Mouse (Mus musculus) midbrain, postnatal 0 days (tissue): ENCODE measurements around the gene Arl14. TPM values are rescaled to one million over a fixed set of nuclear protein-coding genes. Genes with fewer than 3 reads are reported as not detected.
"Not testable (repeated sequence)": the region's sequence is repeated elsewhere in the genome, so short reads cannot be mapped to it uniquely, and the experiment has no call there.

Experiments used
- ATAC-seq: fragments of 200-750 bp; cut with Nextera tagmentation; 2 replicates; pipeline ENCODE4 v1.8.0; 2017; ENCODE audit warnings: moderate number of reproducible peaks, mild to moderate bottlenecking, moderate TSS enrichment, moderate library complexity; ENCODE audit not compliant: low FRiP score
- DNase-seq: peaks from one replicate; pipeline ENCODE4 v3.0.0-alpha.2; 2015; ENCODE audit warnings: low spot score
- H3K27ac ChIP-seq: fragments of 300-500 bp; sonication (generic); 2 replicates; pipeline ENCODE4 v1.5.1; 2014; ENCODE audit warnings: low read depth, mild to moderate bottlenecking, low read length, mixed read lengths
- H3K27me3 ChIP-seq: fragments of 300-500 bp; sonication (generic); 2 replicates; pipeline ENCODE4 v1.6.1; 2014; ENCODE audit warnings: low read length, control low read depth, mixed read lengths; ENCODE audit not compliant: insufficient read depth
- H3K36me3 ChIP-seq: fragments of 300-500 bp; sonication (generic); 2 replicates; pipeline ENCODE4 v1.6.1; 2014; ENCODE audit warnings: low read length, control low read depth, mixed read lengths; ENCODE audit not compliant: insufficient read depth
- H3K4me1 ChIP-seq: fragments of 300-500 bp; sonication (generic); 2 replicates; pipeline ENCODE4 v1.6.1; 2014; ENCODE audit warnings: mild to moderate bottlenecking, control low read depth, antibody characterized with exemption, low read length, mixed read lengths; ENCODE audit not compliant: insufficient read depth
- H3K4me2 ChIP-seq: fragments of 300-500 bp; sonication (generic); 2 replicates; pipeline ENCODE4 v1.6.1; 2014; ENCODE audit warnings: low read depth, mild to moderate bottlenecking, low read length, mixed read lengths; ENCODE audit not compliant: poor library complexity, severe bottlenecking
- H3K4me3 ChIP-seq: fragments of 300-500 bp; sonication (generic); 2 replicates; pipeline ENCODE4 v1.5.1; 2014; ENCODE audit warnings: low read depth, mild to moderate bottlenecking, low read length, moderate library complexity
- H3K9ac ChIP-seq: fragments of 300-500 bp; sonication (generic); replicated peaks from 2 replicates; pipeline ENCODE4 v1.6.1; 2014; ENCODE audit warnings: mild to moderate bottlenecking, low read length, moderate library complexity, mixed read lengths; ENCODE audit not compliant: poor library complexity, severe bottlenecking
- H3K9me3 ChIP-seq: fragments of 300-500 bp; sonication (generic); 2 replicates; pipeline ENCODE4 v1.6.1; 2016; ENCODE audit warnings: low read length, control low read depth
- CTCF ChIP-seq: IDR thresholded peaks from 2 replicates; pipeline ENCODE4 v1.5.1; 2016; ENCODE audit warnings: antibody characterized with exemption, mild to moderate bottlenecking
- WGBS: fragments of 180-500 bp; shearing (Covaris S2); extraction: QIAGEN DNeasy Blood & Tissue Kit; methylation state at CpG from one replicate; pipeline ENCODE4 v1.1.7; 2014; 5-methylcytosine and 5-hydroxymethylcytosine counted together
- polyA plus RNA-seq: library from polyadenylated mRNA; unstranded; fragments of >200 nt; fragmentation: Nextera tagmentation; extraction: Ambion mirVana; gene quantifications from 2 replicates; pipeline ENCODE4 v1.2.1, GENCODE M21; 2015
- total RNA-seq: library from RNA; depleted of rRNA; stranded (reverse); fragments of >200 nt; gene quantifications from 2 replicates; pipeline ENCODE4 v1.2.3, GENCODE M21; 2014

Gene Arl14
- total and polyA plus RNA-seq, 2 experiments from 2014 or later = not detected

GRCm38 (mm10) chr3:69223666-69224065 lies 1.4 kb downstream of the Arl14 start:
- Histone ChIP-seq H3K27ac (no peak overlapping the region), H3K36me3 (no peaks in the 10 kb centered on the region), H3K27me3 (no peaks in the 10 kb centered on the region), H3K9me3 (no peaks in the 10 kb centered on the region), H3K4me3 (no peak overlapping the region), H3K4me1 (no peaks in the 10 kb centered on the region), H3K4me2 (no peak overlapping the region), H3K9ac (no peak overlapping the region)
- no peak for DNase-seq
- no peak for ATAC-seq
- WGBS = 77% methylated on average over 8 of the region's 8 CpGs
- TF ChIP-seq CTCF = no peak

GRCm38 (mm10) chr3:69225019-69225418 lies 2.8 kb downstream of the Arl14 start:
- Histone ChIP-seq H3K27me3 (no peaks in the 10 kb centered on the region), H3K4me3 (no peak overlapping the region), H3K4me2 (no peak overlapping the region), H3K4me1 (no peaks in the 10 kb centered on the region), H3K27ac (no peak overlapping the region), H3K9me3 (no peaks in the 10 kb centered on the region), H3K9ac (no peak overlapping the region), H3K36me3 (no peaks in the 10 kb centered on the region)
- ATAC-seq (no peak), DNase-seq (no peak)
- TF ChIP-seq CTCF = no peak

DNA sequence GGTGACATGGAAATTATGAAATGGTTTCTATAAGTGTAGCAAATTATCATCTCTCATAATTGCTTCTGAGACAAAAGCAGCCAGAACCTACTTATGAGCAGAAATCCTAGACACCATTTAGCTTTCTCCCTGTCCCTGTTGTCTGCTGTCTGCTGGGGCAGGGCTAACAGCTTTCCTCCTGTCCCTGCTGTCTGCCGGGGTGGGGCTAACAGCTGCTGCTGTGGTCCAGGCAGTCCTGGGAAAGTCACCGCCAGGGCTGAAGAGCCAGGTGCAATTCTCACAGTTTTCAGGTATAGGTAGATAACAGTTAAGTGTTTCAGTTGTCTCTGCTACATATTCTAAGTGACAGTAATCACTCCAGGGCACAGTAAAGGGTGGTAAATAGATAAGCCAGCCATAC lies 4.3 kb downstream of the Arl14 start:
- TF ChIP-seq CTCF = no peak
- H3K27me3 ChIP-seq = no peaks in the 10 kb centered on the region
- DNase-seq = no peak
- H3K4me2 ChIP-seq = no peak overlapping the region
- no peaks in the 10 kb centered on the region for H3K36me3 ChIP-seq
- ATAC-seq = no peak
- H3K4me1 ChIP-seq = no peaks in the 10 kb centered on the region
- H3K4me3 ChIP-seq = no peak overlapping the region
- no peak overlapping the region for H3K9ac ChIP-seq
- no peaks in the 10 kb centered on the region for H3K9me3 ChIP-seq
- 77% methylated on average over 2 of the region's 2 CpGs for WGBS
- no peak overlapping the region for H3K27ac ChIP-seq

DNA sequence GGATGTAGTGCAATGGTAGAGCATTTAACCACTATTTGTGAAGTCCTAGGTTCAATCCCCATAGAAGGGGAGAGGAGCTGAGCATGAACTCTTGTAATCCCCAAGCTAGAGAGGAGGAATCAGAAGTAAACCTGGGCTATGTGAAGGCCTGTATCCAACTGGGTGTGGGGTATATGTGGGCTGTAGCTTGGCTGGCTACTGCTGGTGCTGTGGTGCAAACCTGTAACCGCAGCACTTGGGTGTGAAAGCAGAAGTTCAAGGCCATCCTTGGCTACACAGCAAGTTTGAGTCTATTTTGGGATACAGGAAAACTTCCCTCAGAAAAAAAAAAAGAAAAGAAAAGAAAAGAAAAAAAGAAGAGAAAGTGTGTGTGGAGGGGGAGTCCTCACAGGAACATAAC lies 5.8 kb downstream of the Arl14 start:
- no peak overlapping the region for H3K4me2 ChIP-seq
- no peak overlapping the region for H3K27ac ChIP-seq
- 79% methylated on average over 1 of the region's 1 CpGs for WGBS
- no peaks in the 10 kb centered on the region for H3K4me1 ChIP-seq
- no peaks in the 10 kb centered on the region for H3K36me3 ChIP-seq
- H3K9ac ChIP-seq = no peak overlapping the region
- no peak for ATAC-seq
- no peak for TF ChIP-seq CTCF
- H3K4me3 ChIP-seq = no peak overlapping the region
- no peaks in the 10 kb centered on the region for H3K9me3 ChIP-seq
- DNase-seq = no peak
- no peaks in the 10 kb centered on the region for H3K27me3 ChIP-seq

- H3K36me3 ChIP-seq = no peaks in the 10 kb centered on the region
- no peak for TF ChIP-seq CTCF
- WGBS = 92% methylated on average over 14 of the region's 14 CpGs
These were observed 9.4 kb downstream of the Arl14 start for GRCm38 (mm10) chr3:69231522-69232138.

DNA sequence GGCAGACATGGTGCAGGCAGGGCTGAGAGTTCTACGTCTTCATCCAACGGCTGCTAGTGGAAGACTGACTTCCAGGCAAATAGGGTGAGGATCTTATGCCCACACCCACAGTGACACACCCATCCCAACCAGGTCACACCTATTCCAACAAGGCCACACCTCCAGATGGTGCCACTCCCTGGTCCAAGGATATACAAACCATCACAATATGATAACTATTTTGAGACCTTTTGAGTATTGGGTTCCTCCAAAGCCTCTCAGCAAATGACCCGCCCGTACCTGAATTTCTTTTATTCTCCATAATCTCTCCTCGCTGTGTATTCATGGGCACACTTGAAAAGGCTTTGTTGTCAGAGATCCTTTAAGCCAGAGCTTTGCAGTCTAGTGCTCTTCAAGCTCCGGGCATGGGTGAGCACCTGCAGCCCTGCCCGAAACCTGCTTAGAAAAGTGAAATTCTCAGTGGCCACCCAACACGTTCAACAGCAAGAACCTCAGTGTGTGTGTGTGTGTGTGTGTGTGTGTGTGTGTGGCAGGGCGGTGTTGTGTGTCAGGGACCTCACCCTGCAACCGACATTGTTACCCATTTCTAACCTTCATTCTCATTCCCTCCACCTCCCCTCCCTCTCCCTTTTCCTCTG lies 11.5 kb downstream of the Arl14 start:
- H3K27ac ChIP-seq, H3K9ac ChIP-seq, H3K4me2 ChIP-seq, H3K4me3 ChIP-seq, DNase-seq, H3K36me3 ChIP-seq, ATAC-seq, H3K9me3 ChIP-seq, H3K27me3 ChIP-seq, H3K4me1 ChIP-seq: not testable (repeated sequence)
- WGBS = 90% methylated on average over 10 of the region's 10 CpGs

More at GRCm38 (mm10) chr3:69231522-69232138, 9.4 kb downstream of the Arl14 start:
- H3K4me3 ChIP-seq = no peak overlapping the region
- no peaks in the 10 kb centered on the region for H3K9me3 ChIP-seq
- H3K4me2 ChIP-seq = no peak overlapping the region
- ATAC-seq (no peak), DNase-seq (no peak)
- H3K9ac ChIP-seq = no peak overlapping the region
- no peak overlapping the region for H3K27ac ChIP-seq
- H3K27me3 ChIP-seq = no peaks in the 10 kb centered on the region
- H3K4me1 ChIP-seq = no peaks in the 10 kb centered on the region
